Mouse (Mus musculus) B cell, adult 2 months (primary cell): Measurements from ENCODE around the gene Lin54.
"Not testable (repeated sequence)": the region's sequence is repeated elsewhere in the genome, so short reads cannot be mapped to it uniquely, and the experiment has no call there.

Source experiments
- DNase-seq, 2 experiments: peaks; one replicate each; pipeline ENCODE4 v3.0.0; 2022

Gene Lin54

DNA sequence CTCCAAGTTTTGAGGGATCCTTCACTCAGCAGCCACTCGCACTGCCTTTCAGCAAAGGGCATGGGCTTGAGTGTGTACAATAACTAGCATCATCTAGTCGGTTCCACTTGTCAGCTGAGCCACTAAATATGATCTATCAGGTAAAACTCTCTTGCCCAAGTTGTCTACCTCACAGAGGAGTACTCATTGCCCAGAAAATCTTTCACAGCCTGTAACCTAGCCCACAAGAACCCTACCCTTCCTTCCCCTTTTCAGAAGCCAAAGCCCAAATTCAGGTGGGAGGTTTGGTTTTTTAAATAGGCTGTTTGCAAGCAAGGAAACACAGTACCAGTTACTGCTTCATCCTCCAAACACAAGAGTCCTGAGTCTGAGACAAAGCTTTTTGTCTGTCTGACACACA lies 13.3 kb downstream of the Lin54 start:
- no peak for DNase-seq

DNA sequence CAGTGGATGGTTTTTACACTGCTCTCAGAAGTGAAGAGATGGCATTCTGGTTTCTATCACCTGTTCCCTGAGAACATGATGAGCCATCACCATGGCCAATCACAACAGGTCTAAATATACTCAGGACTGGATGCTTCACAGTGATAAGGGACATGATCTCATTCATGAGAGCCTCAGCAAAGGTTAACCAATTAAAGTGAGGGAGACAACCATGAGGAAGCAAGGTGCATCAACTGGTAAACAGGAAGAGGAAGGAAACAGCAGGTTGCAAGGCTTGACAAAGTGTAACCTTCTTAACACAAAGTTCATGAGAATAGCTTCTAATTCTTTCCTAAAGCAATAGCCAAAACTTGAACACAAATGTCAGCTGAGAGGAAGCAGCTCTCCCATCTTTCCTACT lies 16.9 kb downstream of the Lin54 start:
- DNase-seq, result no peak

DNA sequence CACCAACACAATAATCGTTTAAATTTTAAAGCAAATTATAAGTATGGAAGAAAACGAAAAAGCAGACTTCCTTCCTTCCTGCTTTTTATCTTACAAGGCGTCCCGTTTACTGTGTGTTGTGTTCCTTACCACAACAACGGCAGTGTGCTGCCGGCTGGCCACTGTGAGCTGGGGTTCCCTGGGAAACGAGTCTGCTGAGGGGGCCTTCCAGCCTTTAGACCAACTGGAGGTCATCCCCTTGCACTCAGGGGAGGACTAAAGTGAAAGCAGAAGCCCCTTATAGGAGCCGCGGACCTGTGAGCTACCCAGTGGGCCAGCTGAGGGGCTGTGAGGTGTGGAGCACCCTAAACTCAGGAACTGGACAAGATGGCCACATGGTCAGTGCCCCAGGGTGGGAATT lies 22.8 kb downstream of the Lin54 start:
- no peak for DNase-seq

DNA sequence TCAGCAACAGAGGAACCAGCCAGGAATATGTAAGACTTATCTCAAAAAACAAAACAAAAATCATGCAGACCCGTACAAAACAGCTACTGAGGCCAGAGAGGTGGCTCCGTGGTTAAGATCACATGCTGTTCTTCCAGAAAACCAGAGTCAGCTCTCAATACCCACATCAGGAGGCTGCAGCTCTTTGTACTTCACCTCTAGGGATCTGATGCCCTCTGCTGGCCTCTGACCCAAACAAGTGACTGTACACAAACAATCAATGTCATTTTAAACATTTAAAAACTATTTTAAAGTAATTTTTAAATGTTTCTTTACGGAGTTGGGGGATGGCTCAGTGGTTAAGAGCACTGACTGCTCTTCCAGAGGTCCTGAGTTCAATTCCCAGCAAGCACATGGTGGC lies 24.1 kb downstream of the Lin54 start:
- DNase-seq, result no peak

DNA sequence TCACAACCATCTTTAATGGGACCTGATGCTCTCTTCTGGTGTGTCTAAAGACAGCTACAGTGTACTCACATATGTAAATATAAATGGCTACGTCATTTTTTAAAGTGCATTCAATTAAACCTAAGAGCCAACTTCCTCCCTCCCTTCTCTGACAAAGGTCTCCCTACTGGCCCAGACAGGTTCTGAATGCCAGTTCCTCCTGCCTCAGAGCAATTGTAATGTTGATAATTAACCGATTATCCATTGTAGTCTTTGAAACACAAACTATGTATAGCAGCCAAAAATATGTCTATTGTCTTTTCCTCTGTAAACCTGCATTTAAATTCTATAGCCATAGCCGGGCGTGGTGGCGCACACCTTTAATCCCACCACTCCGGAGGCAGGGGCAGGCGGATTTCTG lies 33.1 kb downstream of the Lin54 start:
- DNase-seq, result no peak

DNA sequence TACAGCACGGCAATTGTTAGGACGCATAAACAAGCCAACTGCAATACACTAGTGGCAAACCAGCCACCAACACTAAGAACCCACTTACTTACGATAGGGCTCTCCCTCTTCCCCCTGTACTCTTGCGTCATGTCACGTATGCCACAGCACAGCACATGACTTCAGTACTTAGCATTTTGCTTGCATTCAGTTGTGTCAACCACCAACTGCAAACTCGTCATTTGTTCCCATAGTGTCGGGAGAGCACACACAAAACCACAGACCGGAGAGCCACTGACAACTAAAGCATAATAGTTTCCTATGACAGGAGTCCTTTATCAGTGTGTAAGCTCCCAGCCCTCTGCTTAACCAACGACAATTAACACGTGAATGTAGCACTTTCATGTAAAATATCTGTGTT lies 33.8 kb downstream of the Lin54 start:
- no peak for DNase-seq

DNA sequence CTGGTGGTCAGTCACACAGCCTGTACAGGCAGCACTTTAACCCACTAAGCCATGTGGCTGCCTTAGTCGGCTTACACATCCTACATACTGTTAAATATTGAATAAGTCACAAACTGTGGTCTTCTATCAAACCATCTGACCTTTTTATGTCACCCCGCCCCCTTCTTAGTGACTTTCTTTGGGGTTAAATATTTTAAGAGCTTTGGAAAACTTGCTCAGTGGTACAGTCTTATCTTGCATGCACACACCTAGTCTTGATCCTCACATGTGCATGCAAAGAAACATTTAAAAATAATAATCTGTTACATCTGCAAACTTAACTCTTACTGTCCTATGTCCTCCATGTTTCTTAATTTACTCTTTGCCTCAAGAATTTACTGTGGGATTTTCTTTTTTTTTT lies 38.1 kb downstream of the Lin54 start:
- DNase-seq, result no peak

DNA sequence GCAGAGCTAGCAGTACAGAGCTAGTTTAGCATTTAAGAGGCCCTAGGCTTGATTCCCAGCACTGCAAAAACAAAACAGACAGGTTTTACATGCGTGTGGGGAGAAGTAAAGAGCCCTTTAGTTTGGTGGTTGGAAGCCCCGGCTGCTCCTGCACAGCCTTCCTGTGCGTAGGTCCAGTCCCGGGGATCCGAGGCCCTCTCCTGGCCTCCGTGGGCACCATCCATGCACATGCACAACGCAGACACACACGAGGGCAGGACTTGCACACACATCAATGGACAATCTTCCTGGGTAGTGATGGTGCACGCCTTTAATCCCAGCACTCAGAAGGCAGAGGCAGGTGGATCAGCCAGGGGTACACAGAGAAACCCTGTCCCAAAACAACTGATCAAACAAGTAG lies 38.9 kb downstream of the Lin54 start:
- no peak for DNase-seq

DNA sequence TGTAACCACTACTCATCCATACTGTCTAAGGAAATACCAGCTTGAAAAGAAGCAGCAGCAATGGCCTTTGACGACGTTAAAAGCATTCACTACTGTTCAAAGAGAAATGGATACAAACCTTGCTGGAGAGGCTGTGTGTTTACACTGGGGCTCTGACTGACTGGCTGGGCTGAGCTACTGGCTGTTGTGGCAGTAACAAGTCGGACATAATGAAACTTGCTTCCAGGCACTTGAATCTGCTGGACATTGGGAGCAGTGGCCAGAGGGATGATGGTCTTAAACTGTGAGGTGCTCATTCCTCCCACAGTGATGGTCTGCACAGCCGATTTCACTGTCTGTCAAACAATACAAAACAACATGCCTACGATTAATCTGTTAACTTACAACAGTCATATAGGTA lies 41.0 kb downstream of the Lin54 start:
- no peak for DNase-seq

DNA sequence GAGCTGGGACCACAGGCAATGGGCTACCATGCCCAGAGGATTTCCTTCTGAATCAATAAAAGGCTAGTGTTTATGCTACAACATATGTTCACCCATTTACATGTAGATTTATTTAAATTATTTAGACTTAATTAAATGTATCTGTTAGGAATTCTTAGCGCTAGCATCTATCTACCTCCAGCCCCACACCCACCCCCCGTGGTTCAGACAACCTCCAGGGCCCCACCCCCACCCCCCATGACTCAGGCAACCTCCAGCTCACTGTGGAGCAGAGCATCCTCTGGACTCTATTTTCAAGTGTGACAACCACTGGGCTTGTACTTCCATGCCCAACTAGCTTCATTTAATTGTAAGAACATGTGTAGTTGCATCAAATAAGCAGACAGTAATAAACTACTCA lies 48.6 kb downstream of the Lin54 start:
- no peak for DNase-seq

DNA sequence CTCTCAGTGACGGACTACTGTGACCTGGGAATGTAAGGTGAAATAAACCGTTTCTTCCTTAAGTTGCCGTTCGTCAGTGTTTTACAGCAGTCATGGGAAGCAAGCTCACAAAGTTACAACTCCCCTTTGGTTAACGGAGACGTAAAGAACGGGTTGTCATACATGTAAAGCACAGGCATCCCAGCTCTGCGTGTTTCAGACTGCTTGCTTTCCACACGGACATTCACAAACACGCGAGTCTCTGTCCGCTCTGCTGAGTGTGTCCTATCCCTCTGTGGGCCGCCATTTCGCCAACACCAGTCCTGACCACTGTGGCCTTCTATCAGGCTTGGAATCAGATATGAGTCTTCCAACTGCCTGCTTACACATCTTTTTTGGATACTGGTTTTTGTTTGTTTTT lies 61.6 kb downstream of the Lin54 start:
- DNase-seq, result no peak

DNA sequence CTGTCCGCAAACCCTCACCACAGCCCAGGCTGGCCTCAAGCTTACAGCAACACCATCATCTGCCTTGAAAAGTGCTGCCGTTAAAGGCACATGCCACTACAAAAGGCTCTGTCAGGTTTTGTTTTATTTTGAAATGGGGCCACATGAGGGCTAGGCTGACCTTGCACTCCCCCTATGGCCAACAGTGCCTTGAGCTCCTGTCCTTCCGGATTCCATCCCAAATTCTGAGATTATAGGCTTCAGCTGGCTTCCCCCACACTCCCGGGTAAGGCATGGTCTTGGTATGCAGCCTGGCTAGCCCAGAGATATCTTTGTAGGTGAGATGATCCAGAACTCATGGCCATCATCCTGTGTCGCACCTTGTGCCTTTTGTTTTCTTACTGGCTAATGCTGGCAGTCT lies 62.5 kb downstream of the Lin54 start:
- no peak for DNase-seq

DNA sequence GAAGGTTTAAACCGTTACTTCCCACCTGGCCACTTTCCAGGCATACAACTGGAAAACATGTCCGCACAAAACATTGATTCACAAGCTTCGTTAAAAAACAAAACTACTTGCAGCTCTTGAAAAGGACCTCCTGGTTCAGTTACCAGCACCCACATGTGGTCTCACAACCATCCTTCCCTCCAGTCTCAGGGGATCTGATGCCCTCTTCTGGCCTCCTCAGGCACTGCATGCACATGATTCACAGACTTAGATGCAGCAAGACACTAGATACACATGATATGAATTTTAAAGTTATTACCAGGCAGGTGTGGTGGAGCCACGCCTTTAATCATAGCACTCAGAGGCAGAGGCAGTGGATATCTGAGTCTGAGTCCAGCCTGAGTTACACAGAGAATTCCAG lies 63.4 kb downstream of the Lin54 start:
- DNase-seq, result peak in 1 of 2 experiments; percentile 20

DNA sequence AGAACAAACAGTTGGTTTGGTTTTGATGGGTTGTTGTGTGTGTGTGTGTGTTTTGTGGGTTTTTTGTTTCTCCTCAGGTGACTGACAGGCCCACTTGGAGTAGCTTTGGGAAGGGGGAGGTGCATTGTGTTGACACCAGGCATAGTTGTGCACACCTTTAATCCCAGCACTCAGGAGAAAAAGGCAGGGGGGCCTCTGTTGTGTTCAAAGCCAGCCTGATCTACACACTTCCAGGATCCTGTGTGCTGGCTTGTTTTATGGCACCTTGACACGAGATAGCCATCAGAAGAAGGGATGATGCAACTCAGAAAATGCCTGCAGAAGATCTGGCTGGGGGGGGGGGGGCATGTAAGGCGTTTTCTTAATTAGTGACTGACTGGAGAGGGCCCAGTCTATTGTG lies 69.5 kb downstream of the Lin54 start:
- no peak for DNase-seq

DNA sequence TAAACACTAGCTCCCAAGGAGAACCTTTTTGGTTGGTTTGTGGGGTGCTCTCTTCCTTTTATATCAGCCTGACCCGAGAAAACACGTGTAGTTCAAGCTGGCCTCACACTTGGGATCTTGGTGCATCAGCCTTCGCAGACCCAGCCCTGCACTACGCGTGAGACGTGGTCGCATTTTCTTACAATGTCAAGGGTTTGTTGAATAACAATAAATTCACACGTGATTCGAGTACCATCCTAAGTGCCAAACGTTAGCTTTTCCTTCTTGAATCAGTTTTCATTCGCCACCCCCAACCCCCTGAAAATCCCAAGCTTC lies 70.4 kb downstream of the Lin54 start:
- no peak for DNase-seq

DNA sequence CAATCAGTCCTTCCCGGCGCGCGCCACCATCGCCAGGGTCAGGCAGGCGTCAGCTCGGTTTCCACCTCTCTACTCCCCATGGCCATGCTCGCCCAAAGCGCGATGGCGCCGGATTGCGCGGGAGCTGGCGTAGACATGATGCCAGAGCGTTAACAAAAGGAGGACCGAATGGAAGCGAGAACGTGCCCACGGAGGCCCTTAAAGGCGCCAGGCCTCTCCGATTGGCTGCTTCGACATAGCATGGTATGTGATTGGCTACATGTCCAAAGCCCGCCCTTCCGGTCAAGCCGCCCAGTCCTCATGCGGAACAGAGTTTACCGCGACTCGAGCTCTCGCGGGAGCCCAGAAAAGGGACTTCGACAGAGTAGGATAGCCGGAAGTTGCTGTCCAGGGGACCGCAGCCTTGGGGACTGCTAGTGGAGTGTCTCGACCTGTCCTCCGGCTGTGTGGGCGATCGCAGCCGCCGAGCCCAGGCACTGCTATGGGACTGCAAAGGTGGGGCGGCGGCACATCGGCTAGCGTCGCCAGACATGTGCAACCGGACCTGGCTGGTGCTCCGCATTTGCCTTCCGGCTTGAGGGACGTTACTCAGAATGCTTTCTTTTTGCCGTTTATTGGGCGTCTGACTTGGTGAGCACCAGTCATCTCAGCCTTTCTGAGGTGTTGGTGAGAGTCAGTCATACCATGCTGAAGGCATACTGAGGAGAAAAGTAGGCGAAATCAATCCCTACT lies 70.9 kb downstream of the Lin54 start:
- DNase-seq, result peak; percentile 83 to 84

DNA sequence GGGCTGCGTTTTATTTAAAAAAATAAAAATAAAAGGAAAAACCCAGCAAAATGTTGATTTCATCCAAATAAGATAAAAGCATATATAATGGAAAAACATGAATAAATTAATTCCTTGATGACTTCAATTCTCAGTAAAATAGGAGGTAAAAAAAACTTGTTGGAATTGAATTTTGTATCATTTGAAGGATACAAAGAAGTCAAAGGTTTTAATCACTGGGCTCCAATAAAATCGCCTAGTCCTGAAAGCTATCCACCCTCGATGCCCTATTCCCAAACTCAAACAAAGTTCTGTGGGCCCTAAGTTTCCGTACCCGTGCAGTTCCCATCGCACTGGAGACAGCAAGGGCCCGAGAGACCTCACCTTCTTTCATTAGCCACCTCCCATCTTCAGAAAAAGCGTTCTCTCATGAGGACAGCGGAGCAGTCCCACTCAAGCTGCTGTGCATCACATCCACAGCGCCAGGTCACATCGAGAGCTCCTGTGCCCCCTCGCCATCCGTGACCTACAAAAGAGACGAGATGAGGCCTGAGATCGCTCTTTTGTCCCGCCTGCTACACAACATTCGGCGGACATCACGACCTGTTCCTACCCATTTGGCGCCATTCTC lies 71.6 kb downstream of the Lin54 start:
- DNase-seq, result no peak

DNA sequence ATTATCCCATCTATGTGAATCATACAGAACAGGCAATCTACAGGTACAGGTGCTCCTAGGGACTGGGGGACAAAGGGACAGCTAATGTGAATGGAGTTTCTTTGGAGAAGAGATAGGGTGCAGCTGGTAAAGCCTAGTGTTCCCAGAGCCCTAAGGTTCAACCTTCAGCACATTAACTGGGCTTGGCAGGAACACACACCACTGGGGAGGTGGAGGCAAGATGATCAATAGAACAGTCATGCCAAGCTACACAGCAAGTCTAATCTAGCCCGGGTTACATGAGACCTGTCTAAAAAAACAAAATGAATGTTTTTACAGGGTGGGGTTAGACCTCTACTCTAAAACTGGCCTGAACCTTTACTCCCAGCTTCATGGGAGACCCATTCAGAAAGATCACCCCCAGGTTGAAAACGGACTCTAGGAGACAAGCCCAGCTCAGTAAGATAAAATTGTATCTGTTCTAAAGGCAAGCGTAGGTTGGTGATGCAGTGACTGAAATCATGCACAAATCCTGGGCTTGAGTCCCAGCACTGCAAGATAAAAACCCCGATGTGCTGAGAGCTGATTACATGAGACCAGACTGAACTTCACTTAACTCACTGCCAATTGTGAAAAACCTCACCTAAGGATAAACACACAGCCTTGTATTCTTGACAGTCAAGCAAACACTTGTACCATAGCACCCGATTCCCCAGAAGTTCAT lies 72.3 kb downstream of the Lin54 start:
- no peak for DNase-seq

DNA sequence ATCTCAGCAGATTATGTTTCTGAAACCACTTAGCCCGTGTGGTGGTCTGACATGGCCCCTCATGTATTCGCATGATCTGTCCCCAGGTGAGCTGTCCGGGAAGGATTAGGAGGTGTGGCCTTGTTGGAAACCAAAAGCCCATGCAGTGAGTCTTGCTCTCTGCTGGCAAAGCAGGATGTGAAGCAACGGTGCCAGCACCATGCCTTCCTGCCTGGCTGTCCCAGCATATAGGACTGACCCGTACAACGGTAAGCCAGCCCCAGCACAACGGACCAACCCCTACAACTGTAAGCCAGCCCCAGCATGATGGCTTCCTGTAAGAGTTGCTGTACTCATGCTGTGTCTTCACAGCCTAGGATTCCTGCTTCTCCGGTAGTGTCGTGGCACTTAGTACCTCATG lies 73.2 kb downstream of the Lin54 start:
- no peak for DNase-seq

DNA sequence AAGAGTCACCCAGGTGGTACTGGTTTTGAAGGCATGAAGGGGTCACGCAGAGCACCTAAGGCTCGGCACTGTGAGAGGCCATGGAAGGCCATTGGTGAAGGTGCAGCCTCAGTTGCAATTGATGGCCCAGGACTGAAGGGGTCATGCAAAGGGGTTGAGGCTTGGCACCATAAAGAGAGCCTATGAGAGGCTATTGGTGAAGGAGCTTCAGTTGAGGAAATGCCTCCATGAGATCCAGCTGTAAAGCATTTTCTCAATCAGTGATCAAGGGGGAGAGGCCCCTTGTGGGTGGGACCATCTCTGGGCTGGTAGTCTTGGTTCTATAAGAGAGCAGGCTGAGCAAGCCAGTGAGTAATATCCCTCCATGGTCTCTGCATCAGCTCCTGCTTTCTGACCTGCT lies 74.6 kb downstream of the Lin54 start:
- DNase-seq, result not testable (repeated sequence)

DNA sequence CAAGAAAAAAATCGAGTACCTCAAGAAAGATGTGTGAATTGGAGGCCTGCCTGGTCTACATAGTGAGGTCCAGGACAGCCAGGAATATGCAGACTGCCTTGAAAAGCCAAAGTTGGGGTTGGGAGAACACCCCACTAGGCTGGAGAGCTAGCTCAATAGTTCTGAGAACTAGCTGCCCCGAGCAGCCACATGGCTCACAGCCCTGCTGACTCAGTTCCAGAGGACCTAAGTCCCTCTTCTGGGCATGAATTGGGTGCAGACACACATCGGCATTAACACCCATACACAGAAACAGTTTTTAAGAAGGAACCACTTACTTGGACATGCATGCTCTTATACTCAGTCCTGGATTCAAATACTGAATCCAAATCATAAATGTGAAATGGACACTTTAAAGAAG lies 76.2 kb downstream of the Lin54 start:
- DNase-seq, result no peak

DNA sequence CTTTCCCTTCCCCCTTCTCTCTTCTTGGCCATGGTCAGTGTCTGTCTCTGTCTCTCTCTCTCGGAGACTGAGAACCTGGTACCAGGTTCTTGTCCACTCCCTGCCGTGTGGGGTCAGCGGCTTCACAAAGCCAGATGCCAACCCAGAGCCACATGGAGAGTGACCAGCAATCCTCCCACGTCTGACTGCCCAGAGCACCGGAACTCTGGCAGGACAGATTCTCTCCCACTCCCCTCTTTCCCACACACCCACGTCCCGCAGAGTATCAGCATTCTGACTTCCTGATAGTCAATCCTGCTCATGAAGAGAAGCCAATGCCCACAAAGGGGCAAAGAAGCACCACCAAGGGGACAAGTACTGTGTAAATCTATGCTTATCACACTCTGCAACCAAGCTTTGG lies 76.8 kb downstream of the Lin54 start:
- DNase-seq, result no peak

DNA sequence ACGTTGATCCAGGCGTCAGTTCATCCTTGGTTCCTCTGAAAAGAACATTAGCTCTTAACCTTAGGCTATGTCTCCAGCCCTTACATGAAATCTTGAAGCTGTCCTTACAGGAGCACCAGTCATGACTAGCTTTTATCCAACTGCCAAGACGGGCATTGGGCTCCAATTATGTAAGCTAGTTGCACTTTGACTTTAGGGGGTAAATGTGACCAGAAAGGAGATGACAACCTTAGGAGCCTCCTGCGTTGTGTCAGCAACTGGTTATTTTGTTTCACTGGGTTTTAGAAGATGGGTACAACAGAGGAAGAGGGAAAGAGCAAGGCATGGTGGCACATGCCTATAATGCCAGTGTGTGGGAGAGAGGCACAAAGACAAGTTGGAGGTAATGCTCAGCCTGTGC lies 81.6 kb downstream of the Lin54 start:
- DNase-seq, result no peak

DNA sequence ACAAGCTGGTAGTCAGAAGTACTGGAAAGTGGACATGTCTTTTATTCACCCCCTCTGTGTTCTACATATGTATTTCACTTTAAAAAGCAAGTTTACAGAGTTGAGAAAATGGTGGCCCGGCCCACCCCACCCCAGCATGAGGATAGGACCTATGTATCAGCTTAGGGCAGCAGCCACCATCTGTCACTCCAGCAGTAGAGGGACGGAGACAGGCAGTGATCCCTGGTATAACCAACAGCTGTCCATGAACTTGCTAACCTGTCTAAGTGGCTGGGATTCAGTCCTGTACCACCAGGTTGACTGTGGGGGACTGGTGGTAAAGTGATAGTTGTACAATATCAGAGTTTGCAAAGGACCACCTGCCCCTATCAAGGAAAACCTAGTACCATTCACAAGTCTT lies 82.4 kb downstream of the Lin54 start:
- no peak for DNase-seq
